Mouse (Mus musculus): ENCODE measurements at regions not wholly inside any gene's neighbourhood (a gene's known extent, or its start where the extent isn't known, plus 50 kb on each side); places are given as distances from the start of the nearest gene placed in this dataset.

GRCm38 (mm10) chr14:61860688-61861087 lies 253.4 kb downstream of the Kcnrg start:
- TF ChIP-seq POU5F1 (IDR thresholded peaks at IDR 0.05; ENCODE audit: borderline replicate concordance, low read length) (no peak), NANOG (IDR thresholded peaks at IDR 0.05; ENCODE audit: borderline replicate concordance, low read length) (no peak), CTCF (conservative IDR thresholded peaks at IDR 0.05; ENCODE audit: low read length) (no peak)

GRCm38 (mm10) chr14:61861357-61861958 lies 254.2 kb downstream of the Kcnrg start:
- no peak for TF ChIP-seq CTCF (conservative IDR thresholded peaks at IDR 0.05; ENCODE audit: low read length)
- no peak for TF ChIP-seq POU5F1 (IDR thresholded peaks at IDR 0.05; ENCODE audit: borderline replicate concordance, low read length)
- no peak for TF ChIP-seq NANOG (IDR thresholded peaks at IDR 0.05; ENCODE audit: borderline replicate concordance, low read length)
- H3K4me1 ChIP-seq (replicated peaks; ENCODE audit: low read depth, low read length), result peaks cover 2% of the 10 kb centered on the region
- H3K27me3 ChIP-seq (ENCODE audit: insufficient read depth, low read length), result peaks cover 13% of the 10 kb centered on the region
- no peaks in the 10 kb centered on the region; the same call in 1 of the 2 replicates for H3K9me3 ChIP-seq (ENCODE audit: low read length)
- H3K36me3 ChIP-seq (ENCODE audit: insufficient read depth, low read length), result no peaks in the 10 kb centered on the region
- no peak overlapping the region for H3K4me3 ChIP-seq (replicated peaks; ENCODE audit: low read length)

More at GRCm38 (mm10) chr14:61860688-61861087, 253.4 kb downstream of the Kcnrg start:
- H3K4me1 ChIP-seq (replicated peaks; ENCODE audit: low read depth, low read length), result no peaks in the 10 kb centered on the region; the same call in 1 of the 2 replicates
- no peaks in the 10 kb centered on the region; the same call in 1 of the 2 replicates for H3K9me3 ChIP-seq (ENCODE audit: low read length)
- peaks cover 13% of the 10 kb centered on the region for H3K27me3 ChIP-seq (ENCODE audit: insufficient read depth, low read length)
- H3K36me3 ChIP-seq (ENCODE audit: insufficient read depth, low read length), result no peaks in the 10 kb centered on the region
- H3K4me3 ChIP-seq (replicated peaks; ENCODE audit: low read length), result no peak overlapping the region

- Histone ChIP-seq H3K9me3 (ENCODE audit: low read length) (no peaks in the 10 kb centered on the region; the same call in 1 of the 2 replicates), H3K4me3 (replicated peaks; ENCODE audit: low read length) (no peak overlapping the region), H3K36me3 (ENCODE audit: insufficient read depth, low read length) (no peaks in the 10 kb centered on the region), H3K4me1 (replicated peaks; ENCODE audit: low read depth, low read length) (peaks cover 7% of the 10 kb centered on the region), H3K27me3 (ENCODE audit: insufficient read depth, low read length) (peaks cover 13% of the 10 kb centered on the region)
- TF ChIP-seq POU5F1 (IDR thresholded peaks at IDR 0.05; ENCODE audit: borderline replicate concordance, low read length) (no peak), NANOG (IDR thresholded peaks at IDR 0.05; ENCODE audit: borderline replicate concordance, low read length) (no peak), CTCF (conservative IDR thresholded peaks at IDR 0.05; ENCODE audit: low read length) (no peak)
Observed at GRCm38 (mm10) chr14:61862931-61863330, 255.7 kb downstream of the Kcnrg start.

GRCm38 (mm10) chr14:61863475-61863874 lies 256.2 kb downstream of the Kcnrg start:
- Histone ChIP-seq H3K27me3 (ENCODE audit: insufficient read depth, low read length) (peaks cover 13% of the 10 kb centered on the region), H3K36me3 (ENCODE audit: insufficient read depth, low read length) (no peaks in the 10 kb centered on the region), H3K9me3 (ENCODE audit: low read length) (no peaks in the 10 kb centered on the region; the same call in 1 of the 2 replicates), H3K4me1 (replicated peaks; ENCODE audit: low read depth, low read length) (peaks cover 7% of the 10 kb centered on the region), H3K4me3 (replicated peaks; ENCODE audit: low read length) (no peak overlapping the region)
- TF ChIP-seq NANOG (IDR thresholded peaks at IDR 0.05; ENCODE audit: borderline replicate concordance, low read length), result no peak
- TF ChIP-seq POU5F1 (IDR thresholded peaks at IDR 0.05; ENCODE audit: borderline replicate concordance, low read length), result no peak
- TF ChIP-seq CTCF (conservative IDR thresholded peaks at IDR 0.05; ENCODE audit: low read length), result no peak

GRCm38 (mm10) chr14:61866532-61867268 lies 259.4 kb downstream of the Kcnrg start:
- peaks cover 9% of the 10 kb centered on the region for H3K9me3 ChIP-seq (ENCODE audit: low read length)
- TF ChIP-seq CTCF (conservative IDR thresholded peaks at IDR 0.05; ENCODE audit: low read length), result no peak
- TF ChIP-seq POU5F1 (IDR thresholded peaks at IDR 0.05; ENCODE audit: borderline replicate concordance, low read length), result no peak
- no peak for TF ChIP-seq NANOG (IDR thresholded peaks at IDR 0.05; ENCODE audit: borderline replicate concordance, low read length)
- peaks cover 7% of the 10 kb centered on the region for H3K4me1 ChIP-seq (replicated peaks; ENCODE audit: low read depth, low read length)
- H3K4me3 ChIP-seq (replicated peaks; ENCODE audit: low read length), result no peak overlapping the region
- H3K27me3 ChIP-seq (ENCODE audit: insufficient read depth, low read length), result peaks cover 12% of the 10 kb centered on the region
- no peaks in the 10 kb centered on the region for H3K36me3 ChIP-seq (ENCODE audit: insufficient read depth, low read length)

GRCm38 (mm10) chr14:61874206-61874605 lies 266.9 kb downstream of the Kcnrg start:
- H3K4me3 ChIP-seq (replicated peaks; ENCODE audit: low read length), result no peak overlapping the region
- no peaks in the 10 kb centered on the region for H3K27me3 ChIP-seq (ENCODE audit: insufficient read depth, low read length)
- peaks cover 9% of the 10 kb centered on the region for H3K9me3 ChIP-seq (ENCODE audit: low read length)
- TF ChIP-seq POU5F1 (IDR thresholded peaks at IDR 0.05; ENCODE audit: borderline replicate concordance, low read length) (no peak), CTCF (conservative IDR thresholded peaks at IDR 0.05; ENCODE audit: low read length) (no peak), NANOG (IDR thresholded peaks at IDR 0.05; ENCODE audit: borderline replicate concordance, low read length) (no peak)
- no peaks in the 10 kb centered on the region for H3K36me3 ChIP-seq (ENCODE audit: insufficient read depth, low read length)
- H3K4me1 ChIP-seq (replicated peaks; ENCODE audit: low read depth, low read length), result no peaks in the 10 kb centered on the region

GRCm38 (mm10) chr14:61879416-61879815 lies 272.2 kb downstream of the Kcnrg start:
- Histone ChIP-seq H3K36me3 (ENCODE audit: insufficient read depth, low read length) (no peaks in the 10 kb centered on the region), H3K27me3 (ENCODE audit: insufficient read depth, low read length) (no peaks in the 10 kb centered on the region), H3K4me1 (replicated peaks; ENCODE audit: low read depth, low read length) (no peaks in the 10 kb centered on the region), H3K9me3 (ENCODE audit: low read length) (peaks cover 8% of the 10 kb centered on the region; the same call in 1 of the 2 replicates), H3K4me3 (replicated peaks; ENCODE audit: low read length) (no peak overlapping the region)
- TF ChIP-seq POU5F1 (IDR thresholded peaks at IDR 0.05; ENCODE audit: borderline replicate concordance, low read length) (no peak), NANOG (IDR thresholded peaks at IDR 0.05; ENCODE audit: borderline replicate concordance, low read length) (no peak), CTCF (conservative IDR thresholded peaks at IDR 0.05; ENCODE audit: low read length) (no peak)

- no peak for TF ChIP-seq POU5F1 (IDR thresholded peaks at IDR 0.05; ENCODE audit: borderline replicate concordance, low read length)
- Histone ChIP-seq H3K9me3 (ENCODE audit: low read length) (peaks cover 8% of the 10 kb centered on the region; the same call in 1 of the 2 replicates), H3K27me3 (ENCODE audit: insufficient read depth, low read length) (no peaks in the 10 kb centered on the region), H3K36me3 (ENCODE audit: insufficient read depth, low read length) (no peaks in the 10 kb centered on the region), H3K4me1 (replicated peaks; ENCODE audit: low read depth, low read length) (no peaks in the 10 kb centered on the region), H3K4me3 (replicated peaks; ENCODE audit: low read length) (no peak overlapping the region)
Observed at GRCm38 (mm10) chr14:61880514-61881259, 273.4 kb downstream of the Kcnrg start.
